Mouse (Mus musculus): Measurements from ENCODE around the gene Zscan25.
"Not testable (repeated sequence)": the region's sequence is repeated elsewhere in the genome, so short reads cannot be mapped to it uniquely, and the experiment has no call there.

Zscan25 gene

GRCm38 (mm10) chr5:145280371-145281143 lies at the start of gene Zscan25:
Gene Zscan25, plus strand, starts transcription at chr5:145280500.
- peak; percentile 97 for DNase-seq (ENCODE audit: low read depth, low spot score)

- DNase-seq (ENCODE audit: low read depth, low spot score) = no peak
These were observed 49.7 kb upstream of the Zscan25 start for GRCm38 (mm10) chr5:145230641-145231040.

GRCm38 (mm10) chr5:145231367-145231871 lies 48.9 kb upstream of the Zscan25 start, which contains the start of gene Zfp655:
Gene Zfp655, plus strand, starts transcription at chr5:145231715.
- DNase-seq (ENCODE audit: low read depth, low spot score) = peak; percentile 97

GRCm38 (mm10) chr5:145231893-145232411 lies 48.3 kb upstream of the Zscan25 start:
- DNase-seq (ENCODE audit: low read depth, low spot score) = no peak

- peak; percentile 78 for DNase-seq (ENCODE audit: low read depth, low spot score)
These were observed 45.7 kb upstream of the Zscan25 start for GRCm38 (mm10) chr5:145234636-145235035.

GRCm38 (mm10) chr5:145249520-145249919 lies 30.8 kb upstream of the Zscan25 start:
- no peak for DNase-seq (ENCODE audit: low read depth, low spot score)

GRCm38 (mm10) chr5:145273568-145273967 lies 6.7 kb upstream of the Zscan25 start:
- DNase-seq (ENCODE audit: low read depth, low spot score) = not testable (repeated sequence)

- DNase-seq (ENCODE audit: low read depth, low spot score) = no peak
These were observed 352 bp upstream of the Zscan25 start for GRCm38 (mm10) chr5:145279948-145280347.

GRCm38 (mm10) chr5:145288382-145288781 lies 8.1 kb downstream of the Zscan25 start:
- DNase-seq (ENCODE audit: low read depth, low spot score) = no peak

- no peak for DNase-seq (ENCODE audit: low read depth, low spot score)
These were observed 10.4 kb downstream of the Zscan25 start for GRCm38 (mm10) chr5:145290697-145291096.

GRCm38 (mm10) chr5:145292398-145292797 lies 12.1 kb downstream of the Zscan25 start:
- no peak for DNase-seq (ENCODE audit: low read depth, low spot score)

GRCm38 (mm10) chr5:145300469-145300868 lies 20.2 kb downstream of the Zscan25 start:
- no peak for DNase-seq (ENCODE audit: low read depth, low spot score)

- peak; percentile 82 for DNase-seq (ENCODE audit: low read depth, low spot score)
These were observed 21.5 kb downstream of the Zscan25 start for GRCm38 (mm10) chr5:145301796-145302195.

- peak; percentile 75 for DNase-seq (ENCODE audit: low read depth, low spot score)
These were observed 22.1 kb downstream of the Zscan25 start for GRCm38 (mm10) chr5:145302424-145302823.

- not testable (repeated sequence) for DNase-seq (ENCODE audit: low read depth, low spot score)
These were observed 26.7 kb downstream of the Zscan25 start for GRCm38 (mm10) chr5:145306953-145307352.

GRCm38 (mm10) chr5:145307811-145308210 lies 27.5 kb downstream of the Zscan25 start:
- DNase-seq (ENCODE audit: low read depth, low spot score) = peak; percentile 85

GRCm38 (mm10) chr5:145313845-145314244 lies 33.5 kb downstream of the Zscan25 start:
- DNase-seq (ENCODE audit: low read depth, low spot score) = no peak

GRCm38 (mm10) chr5:145317141-145317540 lies 36.8 kb downstream of the Zscan25 start:
- no peak for DNase-seq (ENCODE audit: low read depth, low spot score)

GRCm38 (mm10) chr5:145338756-145339155 lies 58.5 kb downstream of the Zscan25 start:
- not testable (repeated sequence) for DNase-seq (ENCODE audit: low read depth, low spot score)

All from ES-CJ7 (cell line).